Mouse (Mus musculus) small intestine, adult 2 months (tissue): ENCODE results near the gene Lrrc4c.

Experiments used
- CTCF ChIP-seq: fragments of 200-500 bp; IDR thresholded peaks from 2 replicates; pipeline ENCODE4 v1.5.1; 2012; ENCODE audit warnings: low read depth, mild to moderate bottlenecking, control low read depth, inconsistent platforms, low read length, moderate library complexity, mixed read lengths; ENCODE audit not compliant: insufficient replicate concordance, insufficient read length; ENCODE audit errors: extremely low read depth
- POLR2A ChIP-seq: fragments of 200-500 bp; IDR thresholded peaks from 2 replicates; pipeline ENCODE4 v1.6.1; 2012; ENCODE audit warnings: low read depth, mild to moderate bottlenecking, control low read depth, inconsistent platforms, low read length, moderate library complexity

DNA sequence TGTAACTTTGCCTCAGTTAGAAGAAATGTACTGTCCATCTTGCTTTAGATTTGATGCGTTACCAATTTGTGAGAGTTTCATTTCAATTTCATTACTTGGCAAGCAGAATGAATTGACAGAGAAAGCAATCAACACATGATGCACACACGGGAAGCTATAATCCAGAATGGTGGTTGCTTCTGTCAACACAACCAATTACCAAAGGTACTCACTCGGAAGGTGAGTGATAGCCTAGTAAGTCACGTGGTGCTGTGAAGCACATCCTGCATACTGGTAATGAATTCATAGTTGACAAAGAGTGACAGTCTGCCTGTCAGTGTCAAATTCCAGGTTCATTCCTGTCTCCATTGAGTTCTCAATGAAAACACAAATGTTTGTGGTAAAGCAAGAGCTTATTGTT lies 1021.7 kb downstream of the Lrrc4c start:
- TF ChIP-seq POLR2A (no peak), CTCF (no peak)
